Mouse (Mus musculus): Measurements from ENCODE around the gene Btnl10.

DNA sequence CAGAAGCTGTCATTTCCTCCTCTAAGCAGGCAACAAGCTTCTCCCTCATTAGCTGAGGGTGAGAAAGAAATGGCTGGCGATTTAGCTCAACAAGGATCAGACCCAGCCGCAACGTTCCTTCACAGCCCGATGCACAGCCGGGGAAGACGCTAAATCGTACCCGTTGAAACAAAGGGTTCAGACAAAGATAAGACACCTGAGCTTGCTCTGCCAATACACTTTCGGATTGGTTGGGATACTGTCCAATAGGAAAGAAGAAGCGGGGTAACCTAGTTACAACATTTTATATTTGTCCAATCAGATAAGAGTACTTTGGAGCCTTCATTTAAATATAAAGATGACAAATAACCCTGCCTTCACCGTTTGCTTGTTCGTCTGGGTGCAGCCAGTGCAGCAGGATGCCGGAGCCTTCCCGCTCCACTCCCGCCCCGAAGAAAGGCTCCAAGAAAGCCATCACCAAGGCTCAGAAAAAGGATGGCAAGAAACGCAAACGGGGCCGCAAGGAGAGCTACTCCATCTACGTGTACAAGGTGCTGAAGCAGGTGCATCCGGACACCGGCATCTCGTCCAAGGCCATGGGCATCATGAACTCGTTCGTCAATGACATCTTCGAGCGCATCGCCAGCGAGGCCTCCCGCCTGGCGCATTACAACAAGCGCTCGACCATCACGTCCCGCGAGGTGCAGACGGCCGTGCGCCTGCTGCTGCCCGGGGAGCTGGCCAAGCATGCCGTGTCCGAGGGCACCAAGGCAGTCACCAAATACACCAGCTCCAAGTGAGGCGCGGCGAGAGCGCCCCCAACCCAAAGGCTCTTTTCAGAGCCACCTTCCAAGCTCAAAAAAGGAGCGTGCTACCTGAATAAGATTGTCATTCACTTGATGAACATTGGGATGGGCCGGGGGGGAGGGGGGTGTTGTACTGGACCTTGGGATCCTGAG is 31.1 kb downstream of the Btnl10 start, which contains the start of gene Hist3h2ba:
- TF ChIP-seq CTCF (IDR thresholded peaks at IDR 0.05; ENCODE audit: low read depth) (no peak), EP300 (optimal IDR thresholded peaks at IDR 0.05) (no peak)

Measured in stomach, postnatal 0 days (tissue).